Mouse (Mus musculus) right cerebral cortex, adult 18-20 months (tissue): ENCODE measurements around the gene Sf3b2.
"Not testable (repeated sequence)": the region's sequence is repeated elsewhere in the genome, so short reads cannot be mapped to it uniquely, and the experiment has no call there.

Experiments used
- DNase-seq: peaks from one replicate; pipeline ENCODE4 v3.0.0; 2022; ENCODE audit warnings: mixed read lengths

The Sf3b2 gene

GRCm38 (mm10) chr19:5272801-5273733 lies 22.2 kb downstream of the Sf3b2 start, which contains the start of gene Pacs1:
Gene Pacs1, minus strand, starts transcription at chr19:5273119.
- peak; percentile 87 for DNase-seq

DNA sequence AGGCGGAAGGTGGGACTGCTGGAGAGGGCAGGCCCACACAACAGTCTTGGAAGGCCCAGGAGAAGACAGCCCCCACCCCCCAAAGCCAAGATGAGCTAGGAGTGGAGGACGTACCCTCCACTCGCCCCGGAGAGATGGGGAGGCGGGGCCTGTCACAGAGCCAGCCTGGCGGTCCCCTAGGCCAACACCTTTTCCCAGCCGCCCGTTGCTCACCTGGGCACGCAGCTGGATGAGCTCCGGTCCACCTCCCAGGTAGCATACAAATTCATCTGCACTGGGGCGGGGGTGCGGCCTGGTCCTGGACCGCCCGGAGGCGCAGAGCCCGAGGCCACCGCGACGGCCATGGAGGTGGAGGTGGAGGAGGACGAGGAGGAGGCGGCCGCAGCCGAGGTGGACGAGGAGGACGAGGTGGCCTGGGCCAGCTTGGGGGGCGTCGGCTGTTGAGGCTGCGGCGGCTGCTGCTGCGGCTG lies 22.9 kb downstream of the Sf3b2 start:
- peak; percentile 25 for DNase-seq

DNA sequence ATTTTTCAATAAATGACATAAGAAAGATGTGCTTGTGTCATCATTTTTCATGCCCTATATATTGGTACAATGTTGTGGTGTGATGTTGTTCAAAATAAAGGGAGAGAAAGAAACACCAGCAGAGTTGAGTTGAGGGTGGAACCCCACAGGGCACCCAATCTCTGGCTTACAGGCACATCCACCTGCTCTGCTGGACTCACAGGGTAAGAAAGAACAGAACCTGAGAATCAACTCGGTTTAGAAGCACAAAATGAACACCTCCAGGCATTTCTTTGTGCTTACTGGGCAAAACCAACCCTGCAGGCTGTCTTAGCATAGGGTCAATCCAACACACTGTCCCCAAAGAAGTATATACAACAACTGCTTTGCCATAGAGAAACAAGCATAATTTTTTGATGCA lies 23.8 kb downstream of the Sf3b2 start:
- no peak for DNase-seq

DNA sequence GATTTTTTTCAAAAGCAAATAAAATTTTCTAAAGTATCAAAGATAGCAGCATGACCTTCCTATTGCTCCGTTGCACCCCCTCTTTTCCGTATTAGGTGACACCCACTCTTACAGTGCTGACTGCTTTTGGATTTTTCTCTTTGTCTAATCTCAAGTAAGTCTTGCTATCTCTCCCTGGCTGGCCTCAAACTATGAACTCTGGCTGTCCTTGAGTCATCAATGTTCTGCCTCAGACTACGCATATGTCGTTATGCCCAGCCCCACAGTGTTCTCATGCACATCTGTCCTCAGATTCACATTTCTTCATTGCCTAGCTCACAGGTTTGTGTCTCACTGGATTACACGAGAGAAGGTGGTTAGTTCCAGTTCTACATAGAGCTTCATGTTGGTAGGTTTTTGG lies 25.9 kb downstream of the Sf3b2 start:
- no peak for DNase-seq

GRCm38 (mm10) chr19:5268875-5269274 lies 26.4 kb downstream of the Sf3b2 start:
- DNase-seq = no peak

GRCm38 (mm10) chr19:5268017-5268416 lies 27.2 kb downstream of the Sf3b2 start:
- no peak for DNase-seq

- no peak for DNase-seq
Measured at GRCm38 (mm10) chr19:5267015-5267414, 28.2 kb downstream of the Sf3b2 start.

DNA sequence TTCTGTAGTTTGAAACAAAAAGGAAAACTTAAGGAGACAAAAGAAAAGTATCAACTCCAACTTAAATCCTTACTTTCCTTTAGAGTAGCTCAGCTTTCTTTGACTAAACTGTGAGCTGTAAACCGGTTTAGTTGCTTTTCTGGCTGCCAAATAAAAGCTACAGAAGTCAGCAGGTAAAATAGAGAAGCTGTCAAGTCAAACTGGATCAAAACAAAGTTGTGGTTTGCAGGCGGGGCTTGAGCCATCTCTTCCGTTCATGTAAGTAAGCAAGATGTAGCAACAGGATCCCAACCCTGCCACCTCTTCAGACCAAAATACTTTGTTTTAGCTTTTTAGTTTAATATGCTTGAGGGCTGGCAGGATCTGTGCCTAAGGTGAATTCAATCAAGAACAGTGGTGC lies 38.1 kb downstream of the Sf3b2 start:
- no peak for DNase-seq

GRCm38 (mm10) chr19:5236981-5237380 lies 58.3 kb downstream of the Sf3b2 start:
- not testable (repeated sequence) for DNase-seq

GRCm38 (mm10) chr19:5232696-5233095 lies 62.6 kb downstream of the Sf3b2 start:
- DNase-seq = no peak

GRCm38 (mm10) chr19:5230110-5230509 lies 65.1 kb downstream of the Sf3b2 start:
- DNase-seq = no peak

GRCm38 (mm10) chr19:5224624-5225023 lies 70.6 kb downstream of the Sf3b2 start:
- DNase-seq = no peak

GRCm38 (mm10) chr19:5224077-5224476 lies 71.2 kb downstream of the Sf3b2 start:
- no peak for DNase-seq
